Mouse (Mus musculus): ENCODE measurements at regions not wholly inside any gene's neighbourhood (a gene's known extent, or its start where the extent isn't known, plus 50 kb on each side); places are given as distances from the start of the nearest gene placed in this dataset.

- DNase-seq (ENCODE audit: low spot score) (no peak), ATAC-seq (no peak)
- H3K4me1 ChIP-seq (ENCODE audit: insufficient read depth, low read depth, low read length), result no peaks in the 10 kb centered on the region
- no peak overlapping the region for H3K4me3 ChIP-seq (ENCODE audit: low read depth, low read length)
- H3K4me2 ChIP-seq (replicated peaks; ENCODE audit: low read depth, low read length), result no peak overlapping the region
- no peaks in the 10 kb centered on the region for H3K9me3 ChIP-seq (ENCODE audit: low read length)
- H3K27me3 ChIP-seq (replicated peaks; ENCODE audit: insufficient read depth, low read length), result no peaks in the 10 kb centered on the region
- no peak overlapping the region for H3K27ac ChIP-seq (ENCODE audit: low read length)
- H3K36me3 ChIP-seq (ENCODE audit: insufficient read depth, low read length), result no peaks in the 10 kb centered on the region
- TF ChIP-seq EP300 (IDR thresholded peaks at IDR 0.05), result no peak
- no peak for TF ChIP-seq CTCF (IDR thresholded peaks at IDR 0.05)
- 45% methylated on average over 16 of the region's 16 CpGs for WGBS
- H3K9ac ChIP-seq (replicated peaks; ENCODE audit: low read depth), result no peak overlapping the region
Observed at GRCm38 (mm10) chr4:26766235-26767228, 419.8 kb upstream of the Manea start.

DNA sequence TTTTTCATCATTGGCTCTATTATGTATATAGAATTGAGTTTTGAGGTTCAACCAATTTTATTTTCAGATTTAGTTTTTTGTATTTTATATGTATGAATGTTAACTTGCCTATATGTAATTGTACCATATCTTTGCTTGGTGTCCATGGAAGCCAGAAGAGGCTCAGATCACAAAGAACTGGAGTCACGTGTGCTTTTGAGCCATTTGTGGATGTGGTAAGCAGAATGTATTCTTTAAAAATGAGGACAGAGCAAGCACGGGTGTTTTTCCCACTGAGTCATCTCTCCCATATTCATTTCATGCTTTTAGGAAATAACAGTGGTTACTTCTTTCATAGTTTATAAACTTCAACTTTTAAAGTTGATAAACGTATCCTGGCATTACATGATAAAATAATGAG lies 394.1 kb upstream of the Manea start:
- Histone ChIP-seq H3K4me2 (replicated peaks; ENCODE audit: low read depth, low read length) (no peak overlapping the region), H3K9me3 (ENCODE audit: low read length) (no peaks in the 10 kb centered on the region), H3K27me3 (replicated peaks; ENCODE audit: insufficient read depth, low read length) (no peaks in the 10 kb centered on the region), H3K9ac (replicated peaks; ENCODE audit: low read depth) (no peak overlapping the region), H3K4me3 (ENCODE audit: low read depth, low read length) (no peak overlapping the region), H3K27ac (ENCODE audit: low read length) (no peak overlapping the region), H3K36me3 (ENCODE audit: insufficient read depth, low read length) (no peaks in the 10 kb centered on the region), H3K4me1 (ENCODE audit: insufficient read depth, low read depth, low read length) (no peaks in the 10 kb centered on the region)
- ATAC-seq (no peak), DNase-seq (ENCODE audit: low spot score) (no peak)
- 80% methylated on average over 3 of the region's 3 CpGs for WGBS
- TF ChIP-seq CTCF (IDR thresholded peaks at IDR 0.05) (no peak), EP300 (IDR thresholded peaks at IDR 0.05) (no peak)

DNA sequence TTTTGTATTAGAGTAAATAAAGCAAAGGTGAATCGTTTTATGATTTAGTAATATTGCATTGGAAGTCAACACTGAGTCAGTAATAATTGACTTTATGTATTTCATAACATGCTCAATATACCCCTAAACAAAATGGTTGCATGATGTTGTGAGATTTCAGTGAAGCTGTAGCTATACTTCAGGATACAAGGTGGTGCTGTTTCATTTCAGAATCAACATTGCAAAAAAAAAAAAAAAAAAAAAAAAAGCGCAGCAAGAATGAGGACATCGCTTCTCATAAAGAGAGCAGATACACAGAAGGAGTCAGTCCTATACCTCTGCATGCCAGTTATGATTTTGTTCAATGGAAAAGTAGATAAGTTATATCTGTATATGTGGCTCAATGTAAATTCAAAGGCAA lies 389.7 kb upstream of the Manea start:
- Histone ChIP-seq H3K4me3 (ENCODE audit: low read depth, low read length) (no peak overlapping the region), H3K36me3 (ENCODE audit: insufficient read depth, low read length) (no peaks in the 10 kb centered on the region), H3K9ac (replicated peaks; ENCODE audit: low read depth) (no peak overlapping the region), H3K27ac (ENCODE audit: low read length) (no peak overlapping the region), H3K27me3 (replicated peaks; ENCODE audit: insufficient read depth, low read length) (no peaks in the 10 kb centered on the region), H3K9me3 (ENCODE audit: low read length) (no peaks in the 10 kb centered on the region), H3K4me2 (replicated peaks; ENCODE audit: low read depth, low read length) (no peak overlapping the region), H3K4me1 (ENCODE audit: insufficient read depth, low read depth, low read length) (no peaks in the 10 kb centered on the region)
- 63% methylated on average over 3 of the region's 3 CpGs for WGBS
- DNase-seq (ENCODE audit: low spot score) (no peak), ATAC-seq (no peak)
- no peak for TF ChIP-seq EP300 (IDR thresholded peaks at IDR 0.05)
- TF ChIP-seq CTCF (IDR thresholded peaks at IDR 0.05), result no peak

DNA sequence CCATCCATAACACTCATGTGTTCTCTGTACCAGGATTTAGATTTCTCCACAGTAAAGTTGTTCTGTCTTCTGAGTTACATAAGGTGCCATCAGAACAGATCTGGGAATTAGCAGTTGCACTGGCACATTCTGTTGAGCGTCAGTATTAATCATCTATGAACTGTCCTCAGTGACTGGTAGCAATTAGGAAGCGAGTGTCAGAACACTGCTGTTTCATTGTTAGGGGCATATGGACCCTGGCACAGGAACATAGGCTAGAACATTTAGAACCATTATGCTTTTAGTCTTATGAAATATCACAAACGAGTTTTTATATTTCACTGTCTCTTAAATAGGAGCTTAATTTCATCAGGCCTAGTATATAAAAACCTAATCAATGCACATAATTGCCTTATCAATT lies 367.7 kb upstream of the Manea start:
- DNase-seq (ENCODE audit: low spot score) (no peak), ATAC-seq (no peak)
- Histone ChIP-seq H3K9ac (replicated peaks; ENCODE audit: low read depth) (no peak overlapping the region), H3K9me3 (ENCODE audit: low read length) (no peaks in the 10 kb centered on the region), H3K4me2 (replicated peaks; ENCODE audit: low read depth, low read length) (no peak overlapping the region), H3K4me1 (ENCODE audit: insufficient read depth, low read depth, low read length) (no peaks in the 10 kb centered on the region), H3K4me3 (ENCODE audit: low read depth, low read length) (no peak overlapping the region), H3K27me3 (replicated peaks; ENCODE audit: insufficient read depth, low read length) (no peaks in the 10 kb centered on the region), H3K27ac (ENCODE audit: low read length) (no peak overlapping the region), H3K36me3 (ENCODE audit: insufficient read depth, low read length) (no peaks in the 10 kb centered on the region)
- no peak for TF ChIP-seq EP300 (IDR thresholded peaks at IDR 0.05)
- no peak for TF ChIP-seq CTCF (IDR thresholded peaks at IDR 0.05)
- 68% methylated on average over 3 of the region's 3 CpGs for WGBS

DNA sequence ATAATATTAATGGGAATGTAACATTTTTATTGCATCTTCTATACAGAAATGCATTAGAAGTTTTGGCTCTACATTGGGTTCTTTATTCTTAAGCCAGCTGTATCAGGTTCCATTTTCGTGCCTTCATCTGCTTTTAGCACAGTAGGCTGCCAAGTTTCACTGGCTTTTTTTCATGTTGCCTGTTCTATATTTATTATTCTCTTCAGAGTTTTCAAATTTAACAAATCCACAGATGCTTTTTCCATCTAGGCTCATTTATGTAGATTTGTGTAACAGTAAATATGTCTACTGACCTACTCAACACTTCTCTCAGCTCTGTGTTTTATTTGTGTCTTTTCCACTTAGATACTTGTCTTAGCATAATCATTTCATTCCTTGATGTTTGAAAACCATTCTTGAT lies 363.3 kb upstream of the Manea start:
- ATAC-seq (no peak), DNase-seq (ENCODE audit: low spot score) (no peak)
- Histone ChIP-seq H3K27ac (ENCODE audit: low read length) (no peak overlapping the region), H3K36me3 (ENCODE audit: insufficient read depth, low read length) (no peaks in the 10 kb centered on the region), H3K4me1 (ENCODE audit: insufficient read depth, low read depth, low read length) (no peaks in the 10 kb centered on the region), H3K27me3 (replicated peaks; ENCODE audit: insufficient read depth, low read length) (no peaks in the 10 kb centered on the region), H3K4me3 (ENCODE audit: low read depth, low read length) (no peak overlapping the region), H3K9ac (replicated peaks; ENCODE audit: low read depth) (no peak overlapping the region), H3K9me3 (ENCODE audit: low read length) (no peaks in the 10 kb centered on the region), H3K4me2 (replicated peaks; ENCODE audit: low read depth, low read length) (no peak overlapping the region)
- TF ChIP-seq EP300 (IDR thresholded peaks at IDR 0.05) (no peak), CTCF (IDR thresholded peaks at IDR 0.05) (no peak)
- 42% methylated on average over 1 of the region's 1 CpGs for WGBS

DNA sequence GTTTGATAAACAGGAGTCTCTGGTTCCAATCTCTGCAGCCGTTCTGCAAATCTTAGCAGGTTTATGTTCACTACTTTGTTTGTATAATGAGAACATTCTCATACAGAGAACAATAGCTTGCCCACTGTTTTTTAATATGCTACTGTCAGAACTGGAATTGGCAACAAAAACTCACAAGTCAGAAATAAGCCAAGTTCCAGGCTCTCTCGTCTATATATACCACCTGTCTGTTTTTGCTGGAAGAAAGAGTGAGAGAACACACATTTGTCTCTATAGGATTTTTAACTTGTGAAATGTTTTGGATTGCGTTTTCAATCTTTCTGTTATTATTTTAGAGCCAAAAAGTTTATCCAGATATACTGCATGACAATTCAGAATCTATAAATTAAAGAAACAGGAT lies 349.3 kb upstream of the Manea start:
- Histone ChIP-seq H3K9me3 (ENCODE audit: low read length) (no peaks in the 10 kb centered on the region), H3K27ac (ENCODE audit: low read length) (no peak overlapping the region), H3K9ac (replicated peaks; ENCODE audit: low read depth) (no peak overlapping the region), H3K36me3 (ENCODE audit: insufficient read depth, low read length) (no peaks in the 10 kb centered on the region), H3K27me3 (replicated peaks; ENCODE audit: insufficient read depth, low read length) (no peaks in the 10 kb centered on the region), H3K4me3 (ENCODE audit: low read depth, low read length) (no peak overlapping the region), H3K4me2 (replicated peaks; ENCODE audit: low read depth, low read length) (no peak overlapping the region), H3K4me1 (ENCODE audit: insufficient read depth, low read depth, low read length) (no peaks in the 10 kb centered on the region)
- WGBS, result 44% methylated on average over 3 of the region's 3 CpGs
- DNase-seq (ENCODE audit: low spot score), result no peak
- no peak for ATAC-seq
- no peak for TF ChIP-seq CTCF (IDR thresholded peaks at IDR 0.05)
- no peak for TF ChIP-seq EP300 (IDR thresholded peaks at IDR 0.05)
